Mouse (Mus musculus): Measurements from ENCODE around the gene Thsd4. TPM values are rescaled to one million over a fixed set of nuclear protein-coding genes. Genes with fewer than 3 reads are reported as not detected.
A peak's percentile ranks its signal among the peaks of the same experiment; 100 is the strongest.

Thsd4 gene
- polyA plus RNA-seq, 1 experiment from 2014 or later, result 3.0 TPM

- no peak for DNase-seq (ENCODE audit: low spot score)
- Histone ChIP-seq H3K27me3 (ENCODE audit: control insufficient read depth, insufficient read depth, low read length) (no peaks in the 10 kb centered on the region), H3K4me3 (ENCODE audit: low read depth, low read length) (no peak overlapping the region), H3K9ac (replicated peaks; ENCODE audit: low read length) (no peak overlapping the region), H3K4me2 (ENCODE audit: low read depth, low read length) (no peak overlapping the region), H3K36me3 (replicated peaks; ENCODE audit: control insufficient read depth, insufficient read depth, low read depth, low read length) (no peaks in the 10 kb centered on the region), H3K9me3 (replicated peaks; ENCODE audit: control insufficient read depth, low read length) (no peaks in the 10 kb centered on the region), H3K4me1 (ENCODE audit: control insufficient read depth, insufficient read depth, low read length) (no peaks in the 10 kb centered on the region), H3K27ac (replicated peaks; ENCODE audit: low read depth, low read length) (no peak overlapping the region)
- ATAC-seq (replicated peaks; ENCODE audit: insufficient number of reproducible peaks, low FRiP score, low TSS enrichment, low read depth), result no peak
- WGBS, result 45% methylated on average over 5 of the region's 5 CpGs
Measured at GRCm38 (mm10) chr9:60071620-60072263, 450.1 kb downstream of the Thsd4 start.

DNA sequence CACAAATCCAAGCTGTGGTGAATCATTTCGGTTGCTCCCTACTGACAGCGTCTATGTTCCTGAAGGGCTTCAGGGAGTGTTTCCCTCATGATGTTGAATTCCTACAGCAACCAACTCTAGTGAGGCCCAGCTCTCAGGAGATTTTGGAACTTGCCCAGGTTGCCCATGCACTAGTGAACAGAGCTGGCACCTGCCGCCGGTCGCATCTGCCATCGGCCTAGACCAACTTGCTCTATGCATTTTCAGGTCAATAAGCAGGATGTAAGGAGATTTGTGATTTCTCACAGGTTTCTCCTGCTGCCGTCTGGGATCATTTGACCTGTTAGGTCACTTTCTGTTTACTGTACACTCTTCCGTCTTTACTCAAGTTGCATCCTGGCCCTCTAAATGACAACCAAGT lies 454.6 kb downstream of the Thsd4 start:
- H3K4me1 ChIP-seq (ENCODE audit: control insufficient read depth, insufficient read depth, low read length), result no peaks in the 10 kb centered on the region
- no peaks in the 10 kb centered on the region for H3K27me3 ChIP-seq (ENCODE audit: control insufficient read depth, insufficient read depth, low read length)
- no peaks in the 10 kb centered on the region for H3K9me3 ChIP-seq (replicated peaks; ENCODE audit: control insufficient read depth, low read length)
- H3K4me3 ChIP-seq (ENCODE audit: low read depth, low read length), result no peak overlapping the region
- no peak overlapping the region for H3K4me2 ChIP-seq (ENCODE audit: low read depth, low read length)
- no peaks in the 10 kb centered on the region for H3K36me3 ChIP-seq (replicated peaks; ENCODE audit: control insufficient read depth, insufficient read depth, low read depth, low read length)
- ATAC-seq (replicated peaks; ENCODE audit: insufficient number of reproducible peaks, low FRiP score, low TSS enrichment, low read depth) (no peak), DNase-seq (ENCODE audit: low spot score) (no peak)
- 89% methylated on average over 8 of the region's 8 CpGs for WGBS
- H3K27ac ChIP-seq (replicated peaks; ENCODE audit: low read depth, low read length), result no peak overlapping the region
- H3K9ac ChIP-seq (replicated peaks; ENCODE audit: low read length), result no peak overlapping the region

DNA sequence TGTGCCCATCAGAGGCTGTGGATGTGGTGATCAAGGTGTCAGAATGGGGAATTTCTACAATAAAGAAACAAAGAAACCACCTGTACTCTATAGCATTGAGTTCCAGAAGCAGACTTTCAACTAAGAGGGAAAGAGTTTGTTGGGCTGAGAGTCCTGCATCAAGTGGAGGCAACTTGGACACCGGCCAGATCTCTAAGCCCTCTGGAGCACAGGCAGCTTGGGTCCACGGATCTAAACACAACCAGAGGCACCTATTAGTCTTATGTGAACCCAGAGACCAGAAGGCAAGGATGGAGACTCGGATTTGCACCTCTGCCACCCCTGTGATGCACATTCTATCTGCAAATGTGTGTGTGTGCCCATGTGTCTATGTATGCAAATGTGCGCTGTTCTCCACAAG lies 456.7 kb downstream of the Thsd4 start:
- Histone ChIP-seq H3K36me3 (replicated peaks; ENCODE audit: control insufficient read depth, insufficient read depth, low read depth, low read length) (no peaks in the 10 kb centered on the region), H3K27ac (replicated peaks; ENCODE audit: low read depth, low read length) (no peak overlapping the region), H3K4me2 (ENCODE audit: low read depth, low read length) (no peak overlapping the region), H3K9me3 (replicated peaks; ENCODE audit: control insufficient read depth, low read length) (no peaks in the 10 kb centered on the region), H3K4me1 (ENCODE audit: control insufficient read depth, insufficient read depth, low read length) (no peaks in the 10 kb centered on the region), H3K4me3 (ENCODE audit: low read depth, low read length) (no peak overlapping the region), H3K27me3 (ENCODE audit: control insufficient read depth, insufficient read depth, low read length) (no peaks in the 10 kb centered on the region), H3K9ac (replicated peaks; ENCODE audit: low read length) (no peak overlapping the region)
- WGBS, result 86% methylated on average over 4 of the region's 4 CpGs
- ATAC-seq (replicated peaks; ENCODE audit: insufficient number of reproducible peaks, low FRiP score, low TSS enrichment, low read depth) (no peak), DNase-seq (ENCODE audit: low spot score) (no peak)

- ATAC-seq (replicated peaks; ENCODE audit: insufficient number of reproducible peaks, low FRiP score, low TSS enrichment, low read depth) (no peak), DNase-seq (ENCODE audit: low spot score) (peak; percentile 54)
- Histone ChIP-seq H3K27ac (replicated peaks; ENCODE audit: low read depth, low read length) (no peak overlapping the region), H3K9ac (replicated peaks; ENCODE audit: low read length) (no peak overlapping the region), H3K4me2 (ENCODE audit: low read depth, low read length) (no peak overlapping the region), H3K9me3 (replicated peaks; ENCODE audit: control insufficient read depth, low read length) (no peaks in the 10 kb centered on the region), H3K27me3 (ENCODE audit: control insufficient read depth, insufficient read depth, low read length) (no peaks in the 10 kb centered on the region), H3K4me3 (ENCODE audit: low read depth, low read length) (no peak overlapping the region), H3K36me3 (replicated peaks; ENCODE audit: control insufficient read depth, insufficient read depth, low read depth, low read length) (no peaks in the 10 kb centered on the region), H3K4me1 (ENCODE audit: control insufficient read depth, insufficient read depth, low read length) (no peaks in the 10 kb centered on the region)
- WGBS, result 46% methylated on average over 4 of the region's 4 CpGs
Measured at GRCm38 (mm10) chr9:60063191-60063720, 458.6 kb downstream of the Thsd4 start.

- no peak for DNase-seq (ENCODE audit: low spot score)
- WGBS, result 87% methylated on average over 5 of the region's 5 CpGs
- Histone ChIP-seq H3K4me2 (ENCODE audit: low read depth, low read length) (no peak overlapping the region), H3K9me3 (replicated peaks; ENCODE audit: control insufficient read depth, low read length) (no peaks in the 10 kb centered on the region; the same call in 1 of the 2 replicates), H3K36me3 (replicated peaks; ENCODE audit: control insufficient read depth, insufficient read depth, low read depth, low read length) (no peaks in the 10 kb centered on the region), H3K4me3 (ENCODE audit: low read depth, low read length) (no peak overlapping the region), H3K4me1 (ENCODE audit: control insufficient read depth, insufficient read depth, low read length) (no peaks in the 10 kb centered on the region), H3K9ac (replicated peaks; ENCODE audit: low read length) (no peak overlapping the region), H3K27ac (replicated peaks; ENCODE audit: low read depth, low read length) (no peak overlapping the region), H3K27me3 (ENCODE audit: control insufficient read depth, insufficient read depth, low read length) (no peaks in the 10 kb centered on the region)
- ATAC-seq (replicated peaks; ENCODE audit: insufficient number of reproducible peaks, low FRiP score, low TSS enrichment, low read depth), result no peak
Measured at GRCm38 (mm10) chr9:60056131-60056530, 465.7 kb downstream of the Thsd4 start.

DNA sequence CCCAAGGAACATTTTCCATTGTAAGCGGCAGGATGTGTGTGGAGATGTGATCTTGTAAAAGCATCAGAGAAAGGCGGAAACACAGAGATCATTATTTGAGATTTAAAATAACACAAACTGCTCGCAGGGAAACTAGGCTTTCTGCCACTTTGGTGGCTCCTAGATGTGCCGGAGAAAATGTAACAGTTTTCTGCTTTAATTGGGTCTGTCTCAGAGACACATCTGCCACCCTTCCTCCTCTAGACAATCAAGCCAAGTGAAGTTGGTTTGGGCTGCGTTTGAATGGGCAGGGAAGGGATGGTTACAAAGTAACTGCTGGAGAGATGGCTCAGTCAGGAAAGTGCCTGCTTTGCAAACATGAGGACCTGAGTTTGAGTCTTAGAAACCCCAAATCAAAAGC lies 466.9 kb downstream of the Thsd4 start:
- WGBS, result 56% methylated on average over 5 of the region's 5 CpGs
- ATAC-seq (replicated peaks; ENCODE audit: insufficient number of reproducible peaks, low FRiP score, low TSS enrichment, low read depth), result no peak

GRCm38 (mm10) chr9:60053117-60053516 lies 468.7 kb downstream of the Thsd4 start:
- WGBS, result 90% methylated on average over 5 of the region's 5 CpGs
- no peak overlapping the region for H3K4me3 ChIP-seq (ENCODE audit: low read depth, low read length)

More for the DNA sequence above, 466.9 kb downstream of the Thsd4 start:
- no peak for DNase-seq (ENCODE audit: low spot score)
- Histone ChIP-seq H3K27me3 (ENCODE audit: control insufficient read depth, insufficient read depth, low read length) (no peaks in the 10 kb centered on the region), H3K9ac (replicated peaks; ENCODE audit: low read length) (no peak overlapping the region), H3K4me2 (ENCODE audit: low read depth, low read length) (no peak overlapping the region), H3K27ac (replicated peaks; ENCODE audit: low read depth, low read length) (no peak overlapping the region), H3K4me1 (ENCODE audit: control insufficient read depth, insufficient read depth, low read length) (no peaks in the 10 kb centered on the region), H3K36me3 (replicated peaks; ENCODE audit: control insufficient read depth, insufficient read depth, low read depth, low read length) (no peaks in the 10 kb centered on the region), H3K4me3 (ENCODE audit: low read depth, low read length) (no peak overlapping the region), H3K9me3 (replicated peaks; ENCODE audit: control insufficient read depth, low read length) (no peaks in the 10 kb centered on the region; the same call in 1 of the 2 replicates)

DNA sequence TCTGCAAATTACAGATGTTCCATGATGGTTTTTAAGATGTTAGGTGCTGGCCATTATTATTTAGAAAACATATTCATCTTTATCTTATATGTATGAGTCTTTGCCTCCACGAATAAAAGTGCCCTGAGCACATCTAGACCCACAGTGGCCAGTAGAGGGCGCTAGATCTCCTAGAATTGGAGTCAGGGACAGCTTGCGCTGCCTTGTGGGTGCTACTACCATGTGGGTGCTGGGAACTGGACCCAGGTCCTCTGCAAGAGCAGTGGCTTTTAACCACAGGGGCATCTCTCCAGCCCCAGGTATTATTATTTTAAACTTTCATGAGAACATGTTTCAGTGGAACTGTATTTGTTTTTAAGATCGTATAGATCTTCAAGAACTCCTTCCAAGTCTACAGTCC lies 469.4 kb downstream of the Thsd4 start:
- WGBS, result 68% methylated on average over 4 of the region's 4 CpGs
- Histone ChIP-seq H3K9me3 (replicated peaks; ENCODE audit: control insufficient read depth, low read length) (no peaks in the 10 kb centered on the region; the same call in 1 of the 2 replicates), H3K27ac (replicated peaks; ENCODE audit: low read depth, low read length) (no peak overlapping the region), H3K4me3 (ENCODE audit: low read depth, low read length) (no peak overlapping the region), H3K9ac (replicated peaks; ENCODE audit: low read length) (no peak overlapping the region), H3K4me1 (ENCODE audit: control insufficient read depth, insufficient read depth, low read length) (no peaks in the 10 kb centered on the region), H3K36me3 (replicated peaks; ENCODE audit: control insufficient read depth, insufficient read depth, low read depth, low read length) (no peaks in the 10 kb centered on the region), H3K4me2 (ENCODE audit: low read depth, low read length) (no peak overlapping the region), H3K27me3 (ENCODE audit: control insufficient read depth, insufficient read depth, low read length) (no peaks in the 10 kb centered on the region)
- DNase-seq (ENCODE audit: low spot score) (no peak), ATAC-seq (replicated peaks; ENCODE audit: insufficient number of reproducible peaks, low FRiP score, low TSS enrichment, low read depth) (no peak)

More at GRCm38 (mm10) chr9:60053117-60053516, 468.7 kb downstream of the Thsd4 start:
- H3K4me2 ChIP-seq (ENCODE audit: low read depth, low read length), result no peak overlapping the region
- ATAC-seq (replicated peaks; ENCODE audit: insufficient number of reproducible peaks, low FRiP score, low TSS enrichment, low read depth) (no peak), DNase-seq (ENCODE audit: low spot score) (no peak)
- H3K27ac ChIP-seq (replicated peaks; ENCODE audit: low read depth, low read length), result no peak overlapping the region
- H3K9me3 ChIP-seq (replicated peaks; ENCODE audit: control insufficient read depth, low read length), result no peaks in the 10 kb centered on the region; the same call in 1 of the 2 replicates
- H3K4me1 ChIP-seq (ENCODE audit: control insufficient read depth, insufficient read depth, low read length), result no peaks in the 10 kb centered on the region
- H3K9ac ChIP-seq (replicated peaks; ENCODE audit: low read length), result no peak overlapping the region
- no peaks in the 10 kb centered on the region for H3K36me3 ChIP-seq (replicated peaks; ENCODE audit: control insufficient read depth, insufficient read depth, low read depth, low read length)
- no peaks in the 10 kb centered on the region for H3K27me3 ChIP-seq (ENCODE audit: control insufficient read depth, insufficient read depth, low read length)
